Comparison of ENCODE assay signal across 7 mouse cellular contexts in the genomic region with DNA sequence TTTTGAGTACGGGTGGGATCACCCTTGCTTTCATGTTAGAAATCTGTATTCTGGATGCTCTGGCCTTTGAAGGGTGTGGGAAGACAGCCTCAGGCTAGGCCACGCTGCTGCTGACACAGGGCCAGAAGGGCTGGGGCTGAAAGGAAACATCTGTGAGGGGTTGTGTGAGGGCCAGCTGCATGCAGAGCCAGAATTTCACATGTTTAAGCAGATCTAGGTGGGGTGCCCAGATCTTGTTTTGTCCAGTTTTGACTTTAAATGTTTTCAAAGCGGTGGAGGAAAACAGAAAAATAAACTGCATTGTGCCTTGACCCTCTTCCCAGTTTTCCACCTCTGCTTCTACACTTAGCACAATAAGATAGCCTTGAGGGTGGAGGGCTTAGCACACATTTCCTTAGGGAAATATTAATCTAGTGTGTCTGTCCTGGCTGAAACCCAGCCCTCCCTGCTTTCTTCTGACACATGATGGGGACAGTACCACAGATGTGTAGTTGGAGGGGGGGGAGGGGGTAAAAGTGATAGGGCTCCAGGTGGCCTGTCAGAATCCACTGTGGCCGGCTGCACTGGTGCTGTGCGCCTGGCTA. TPM values are rescaled to one million over a fixed set of nuclear protein-coding genes. Genes with fewer than 3 reads are reported as not detected.
DNase-seq lines count a peak whose midpoint lies in the region; ATAC-seq and TF ChIP-seq lines count a peak whose summit lies in the region.

No protein-coding gene starts in this region.

- DNase-seq in adipocyte (ENCODE audit: low spot score), result peak; percentile 67
- DNase-seq in heart, postnatal 25 days (ENCODE audit: low spot score), result peak; percentile 71
- peak; percentile 78 to 83 for DNase-seq in kidney, postnatal 4 days
- no peak for DNase-seq in B cell, adult 2 months

- no peaks in the 10 kb centered on the region for H3K27me3 ChIP-seq in stomach, embryonic 16.5 days (ENCODE audit: control insufficient read depth, insufficient read depth, low read length)

- H3K27ac ChIP-seq in cortical plate, adult 2 months (ENCODE audit: insufficient read depth, low read length), result peak overlapping the region; percentile 29; the same call in 1 of the 2 replicates
- H3K27ac ChIP-seq in stomach, embryonic 16.5 days (ENCODE audit: low read length), result peak overlapping the region; percentile 86

- no peaks in the 10 kb centered on the region for H3K4me1 ChIP-seq in cortical plate, adult 2 months (ENCODE audit: control insufficient read depth, insufficient read depth, low read length)
- H3K4me1 ChIP-seq in stomach, embryonic 16.5 days (ENCODE audit: control insufficient read depth, insufficient read depth, low read length), result peaks cover 18% of the 10 kb centered on the region

- ATAC-seq in stomach, embryonic 16.5 days (ENCODE audit: insufficient read depth, low FRiP score), result peak; percentile 82; the same call in 1 of the 2 replicates
- ATAC-seq in megakaryocyte progenitor cell, adult 5-6 weeks (replicated peaks; ENCODE audit: poor library complexity), result no peak

- peaks cover 8% of the 10 kb centered on the region for H3K9me3 ChIP-seq in stomach, embryonic 16.5 days (replicated peaks; ENCODE audit: control insufficient read depth, low read length)

- intact Hi-C loops in heart, postnatal 25 days (cut with DNase I), result no loop called here

- no peak for TF ChIP-seq CTCF in cortical plate, adult 2 months (IDR thresholded peaks at IDR 0.05; ENCODE audit: extremely low read depth, insufficient read depth, low read length)

- WGBS in stomach, embryonic 16.5 days, result 43% methylated on average over 5 of the region's 5 CpGs

- H3K4me2 ChIP-seq in stomach, embryonic 16.5 days (ENCODE audit: low read depth, low read length), result no peak overlapping the region

- TF ChIP-seq POLR2A in cortical plate, adult 2 months (IDR thresholded peaks at IDR 0.05; ENCODE audit: extremely low read depth, insufficient read depth, low read length), result no peak

- H3K36me3 ChIP-seq in stomach, embryonic 16.5 days (ENCODE audit: control insufficient read depth, insufficient read depth, low read length), result peaks cover 14% of the 10 kb centered on the region; the same call in 1 of the 2 replicates

- H3K9ac ChIP-seq in stomach, embryonic 16.5 days (ENCODE audit: low read length), result no peak overlapping the region

- H3K4me3 ChIP-seq in cortical plate, adult 2 months (ENCODE audit: insufficient read depth, low read length), result no peak overlapping the region
- no peak overlapping the region for H3K4me3 ChIP-seq in stomach, embryonic 16.5 days (replicated peaks; ENCODE audit: low read length)

RNA-seq across cellular contexts. Expression of a gene that starts 11.8 kb away (rescaled TPM):
- 4.0 and 4.5 TPM in 2 replicates for polyA plus RNA-seq in cortical plate, adult 2 months (2012; rRNA removed)
- 10 to 100 TPM; 63.0 to 63.6 TPM for total RNA-seq in heart, postnatal 25 days (2021)
- 1.8 and 2.5 TPM in 2 replicates for polyA plus RNA-seq in stomach, embryonic 16.5 days (2015; fragmentation: Nextera tagmentation; extraction: Ambion mirVana)
- not detected in 2 replicates for total RNA-seq in megakaryocyte progenitor cell, adult 5-6 weeks (2015)
- not detected in 2 replicates for total RNA-seq in megakaryocyte progenitor cell, adult 5-6 weeks (2017)

RNA-seq across cellular contexts. Expression of a gene that starts 26.0 kb away (rescaled TPM):
- polyA plus RNA-seq in cortical plate, adult 2 months (2012; rRNA removed), result 60.8 and 65.1 TPM in 2 replicates
- total RNA-seq in heart, postnatal 25 days (2021), result 10 to 100 TPM; 28.0 to 30.2 TPM
- polyA plus RNA-seq in stomach, embryonic 16.5 days (2015; fragmentation: Nextera tagmentation; extraction: Ambion mirVana), result 112 and 125 TPM in 2 replicates
- 73.1 and 84.3 TPM in 2 replicates for total RNA-seq in megakaryocyte progenitor cell, adult 5-6 weeks (2015)
- 99.3 and 118 TPM in 2 replicates for total RNA-seq in megakaryocyte progenitor cell, adult 5-6 weeks (2017)

RNA-seq across cellular contexts. Expression of a gene that starts 26.0 kb away (rescaled TPM):
- 73.6 and 75.1 TPM in 2 replicates for polyA plus RNA-seq in cortical plate, adult 2 months (2012; rRNA removed)
- total RNA-seq in heart, postnatal 25 days (2021), result 10 to 100 TPM; 42.8 TPM
- 73.4 and 78.5 TPM in 2 replicates for polyA plus RNA-seq in stomach, embryonic 16.5 days (2015; fragmentation: Nextera tagmentation; extraction: Ambion mirVana)
- 48.4 and 58.5 TPM in 2 replicates for total RNA-seq in megakaryocyte progenitor cell, adult 5-6 weeks (2015)
- 46.8 and 48.4 TPM in 2 replicates for total RNA-seq in megakaryocyte progenitor cell, adult 5-6 weeks (2017)

Comparison
In these comparisons a context has a peak if more than half of its experiments do, and no peak if none do; other contexts are left out.
1. DNase-seq: peak in adipocyte (single experiment), heart, postnatal 25 days (single experiment) and kidney, postnatal 4 days (2 of 2); none in B cell, adult 2 months (0 of 2).
2. RNA of a gene that starts 11.8 kb away (total RNA-seq): 63.0 to 63.6 TPM in heart, postnatal 25 days; not detected in megakaryocyte progenitor cell, adult 5-6 weeks; every median in the first group is over 10 times any median in the second.